Mouse (Mus musculus) liver, embryonic 16.5 days (tissue): ENCODE data around the gene Nab1. TPM values are rescaled to one million over a fixed set of nuclear protein-coding genes. Genes with fewer than 3 reads are reported as not detected.

ENCODE experiments used
- ATAC-seq: fragments of 200-750 bp; cut with Nextera tagmentation; 2 replicates; pipeline ENCODE4 v1.8.0; 2017; ENCODE audit warnings: low read depth, mild to moderate bottlenecking, moderate number of reproducible peaks, moderate library complexity
- H3K27ac ChIP-seq: fragments of 300-500 bp; sonication (generic); 2 replicates; pipeline ENCODE4 v1.5.1; 2014; ENCODE audit warnings: mild to moderate bottlenecking, low read length
- H3K27me3 ChIP-seq: fragments of 300-500 bp; sonication (generic); 2 replicates; pipeline ENCODE4 v1.6.1; 2014; ENCODE audit warnings: low read depth, low read length, mixed read lengths; ENCODE audit not compliant: control insufficient read depth, insufficient read depth
- H3K36me3 ChIP-seq: fragments of 300-500 bp; sonication (generic); 2 replicates; pipeline ENCODE4 v1.6.1; 2014; ENCODE audit warnings: mild to moderate bottlenecking; ENCODE audit not compliant: control insufficient read depth, insufficient read depth
- H3K4me1 ChIP-seq: fragments of 300-500 bp; sonication (generic); 2 replicates; pipeline ENCODE4 v1.6.1; 2014; ENCODE audit warnings: low read depth, low read length, mixed read lengths; ENCODE audit not compliant: control insufficient read depth
- H3K4me2 ChIP-seq: fragments of 300-500 bp; sonication (generic); 2 replicates; pipeline ENCODE4 v1.6.1; 2014; ENCODE audit warnings: low read depth, low read length, mixed read lengths
- H3K4me3 ChIP-seq: fragments of 300-500 bp; sonication (generic); 2 replicates; pipeline ENCODE4 v1.5.1; 2014; ENCODE audit warnings: low read depth, mild to moderate bottlenecking, low read length
- H3K9ac ChIP-seq: fragments of 300-500 bp; sonication (generic); 2 replicates; pipeline ENCODE4 v1.6.1; 2014; ENCODE audit warnings: low read depth, low read length
- H3K9me3 ChIP-seq: fragments of 300-500 bp; sonication (generic); replicated peaks from 2 replicates; pipeline ENCODE4 v1.6.1; 2016; ENCODE audit warnings: low read length; ENCODE audit not compliant: control insufficient read depth
- WGBS: fragments of 180-500 bp; shearing (Covaris S2); extraction: QIAGEN DNeasy Blood & Tissue Kit; methylation state at CpG from one replicate; pipeline ENCODE4 v1.1.7; 2014; ENCODE audit not compliant: insufficient replicate concordance; 5-methylcytosine and 5-hydroxymethylcytosine counted together
- polyA plus RNA-seq: library from polyadenylated mRNA; unstranded; fragments of >200 nt; fragmentation: Nextera tagmentation; extraction: Ambion mirVana; gene quantifications from 2 replicates; pipeline ENCODE4 v1.2.1, GENCODE M21; 2015

Nab1 gene
- polyA plus RNA-seq, 1 experiment from 2014 or later = 10.8 TPM

DNA sequence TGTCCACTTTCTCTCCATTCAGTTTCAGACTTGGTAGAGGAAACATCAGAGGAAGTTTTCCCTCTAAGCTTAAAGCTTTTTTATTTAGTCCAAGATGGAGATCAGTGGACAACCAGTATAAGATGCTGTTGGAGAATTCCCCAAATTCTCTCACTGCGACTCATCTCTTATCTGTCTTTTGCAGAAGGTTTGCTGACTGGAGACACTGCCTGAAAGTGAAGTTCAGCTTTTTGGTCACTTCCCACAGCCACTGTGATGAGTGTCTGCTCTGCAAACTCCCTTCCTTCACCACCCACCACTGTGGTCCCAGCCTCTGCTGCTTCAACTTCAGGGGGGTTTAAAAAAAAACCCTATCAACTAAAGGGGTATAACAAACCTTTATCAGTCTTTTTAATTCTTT is 70.4 kb downstream of the Nab1 start:
- H3K27me3 ChIP-seq = no peaks in the 10 kb centered on the region
- H3K4me1 ChIP-seq = no peaks in the 10 kb centered on the region
- no peak overlapping the region for H3K9ac ChIP-seq
- no peak for ATAC-seq
- no peak overlapping the region for H3K4me3 ChIP-seq
- H3K4me2 ChIP-seq = no peak overlapping the region
- 16% methylated on average over 1 of the region's 1 CpGs for WGBS
- H3K27ac ChIP-seq = no peak overlapping the region
- H3K9me3 ChIP-seq = no peaks in the 10 kb centered on the region
- H3K36me3 ChIP-seq = no peaks in the 10 kb centered on the region

DNA sequence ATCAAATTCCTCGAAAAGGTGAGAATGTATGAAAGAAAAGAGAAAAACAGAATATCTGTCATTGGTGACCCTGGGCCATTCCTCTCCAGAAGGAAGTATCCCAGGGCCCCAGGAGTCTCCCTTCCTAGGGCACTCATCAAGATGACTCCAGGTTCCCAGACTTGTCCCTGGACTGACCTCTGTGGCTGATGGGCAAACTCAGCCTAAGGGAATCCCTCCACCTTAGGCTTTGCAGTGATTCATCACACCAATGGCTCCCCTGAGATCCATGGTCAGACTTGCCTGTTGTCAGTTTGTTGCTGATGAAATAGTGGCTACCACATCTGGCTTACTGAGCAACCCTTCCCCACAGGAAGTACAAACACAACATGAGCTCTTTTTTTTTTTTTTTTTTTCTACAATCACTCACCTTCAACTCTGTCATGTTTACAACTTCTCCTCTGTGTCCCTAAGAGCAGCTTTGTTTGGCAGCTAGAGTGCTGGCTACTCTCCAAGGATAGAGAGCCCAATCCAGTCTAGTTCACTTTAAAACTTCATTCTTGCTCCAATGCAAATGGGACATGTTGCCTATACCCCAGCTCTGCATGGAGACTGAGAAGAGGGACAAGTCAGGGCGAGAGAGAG is 72.5 kb downstream of the Nab1 start:
- ATAC-seq = peak; percentile 59
- Histone ChIP-seq H3K4me2 (no peak overlapping the region), H3K4me1 (no peaks in the 10 kb centered on the region), H3K27ac (no peak overlapping the region), H3K9me3 (no peaks in the 10 kb centered on the region), H3K9ac (no peak overlapping the region), H3K36me3 (no peaks in the 10 kb centered on the region), H3K4me3 (no peak overlapping the region), H3K27me3 (no peaks in the 10 kb centered on the region)
- 46% methylated on average over 2 of the region's 2 CpGs for WGBS

DNA sequence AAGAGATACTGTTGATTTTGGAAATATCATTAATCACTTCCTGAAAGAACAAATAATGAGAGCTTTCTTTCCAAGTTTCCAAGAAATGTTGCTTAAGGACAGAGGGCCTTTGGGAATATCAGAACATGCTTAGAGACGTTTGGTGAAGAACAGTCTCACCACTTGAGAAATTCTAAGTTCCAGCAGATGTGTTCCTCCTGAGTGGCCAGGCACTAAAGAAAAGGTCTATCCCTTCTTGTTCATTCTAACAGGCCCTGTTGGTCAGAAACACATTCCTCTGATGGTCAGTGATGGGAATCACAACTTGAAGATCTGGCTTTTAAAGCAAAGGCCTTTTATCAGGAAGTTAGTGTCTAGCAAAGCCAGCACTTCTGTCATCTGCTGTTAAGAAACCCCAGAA is 76.6 kb downstream of the Nab1 start:
- no peaks in the 10 kb centered on the region for H3K27me3 ChIP-seq
- H3K9ac ChIP-seq = no peak overlapping the region
- no peaks in the 10 kb centered on the region for H3K9me3 ChIP-seq
- no peak overlapping the region for H3K27ac ChIP-seq
- ATAC-seq = no peak
- no peaks in the 10 kb centered on the region for H3K36me3 ChIP-seq
- H3K4me3 ChIP-seq = no peak overlapping the region
- H3K4me2 ChIP-seq = no peak overlapping the region
- H3K4me1 ChIP-seq = no peaks in the 10 kb centered on the region
- 56% methylated on average over 1 of the region's 1 CpGs for WGBS

DNA sequence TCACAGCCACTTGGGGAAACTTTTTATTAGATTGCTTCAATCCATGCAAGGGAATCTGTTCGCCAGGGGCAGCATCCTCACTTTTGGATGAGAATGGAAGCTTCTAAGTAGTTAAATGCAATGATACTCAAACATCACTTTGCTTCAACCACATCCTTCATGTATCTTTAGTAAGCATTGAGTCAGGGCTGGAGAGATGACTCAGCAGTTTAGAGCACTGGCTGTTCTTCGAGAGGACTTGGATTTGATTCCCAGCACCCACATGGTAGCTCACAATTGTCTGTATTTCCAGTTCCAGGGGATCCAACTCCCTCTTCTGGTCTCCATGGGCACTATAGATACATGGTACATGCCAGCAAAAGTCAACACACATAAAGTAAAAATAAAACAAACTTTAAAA is 77.4 kb downstream of the Nab1 start:
- Histone ChIP-seq H3K36me3 (no peaks in the 10 kb centered on the region), H3K4me1 (no peaks in the 10 kb centered on the region), H3K4me2 (no peak overlapping the region), H3K27me3 (no peaks in the 10 kb centered on the region), H3K4me3 (no peak overlapping the region), H3K9ac (no peak overlapping the region), H3K27ac (no peak overlapping the region), H3K9me3 (no peaks in the 10 kb centered on the region)
- no peak for ATAC-seq
- WGBS = 47% methylated on average over 2 of the region's 2 CpGs

DNA sequence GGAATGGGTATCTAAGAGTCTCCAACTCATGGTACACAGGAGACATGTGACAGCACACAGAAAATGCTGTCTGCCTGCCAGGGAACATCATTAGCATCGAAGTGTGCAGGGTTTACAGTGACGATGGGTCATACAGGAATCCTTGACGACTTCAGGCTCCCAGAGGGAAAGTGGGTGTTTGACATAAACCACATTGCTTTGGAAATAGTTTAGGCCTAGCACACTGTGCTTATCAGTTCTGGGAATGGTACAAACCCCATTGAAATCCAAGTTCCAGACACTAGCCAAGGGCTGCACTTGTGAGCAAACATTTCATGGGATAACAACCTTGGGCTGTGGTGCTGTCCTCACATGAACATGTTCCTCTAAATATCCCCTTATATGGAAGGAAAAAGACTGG is 78.3 kb downstream of the Nab1 start:
- Histone ChIP-seq H3K4me2 (no peak overlapping the region), H3K9ac (no peak overlapping the region), H3K4me3 (no peak overlapping the region), H3K27ac (no peak overlapping the region), H3K27me3 (no peaks in the 10 kb centered on the region), H3K4me1 (no peaks in the 10 kb centered on the region), H3K36me3 (no peaks in the 10 kb centered on the region), H3K9me3 (no peaks in the 10 kb centered on the region)
- 60% methylated on average over 3 of the region's 3 CpGs for WGBS
- ATAC-seq = no peak

DNA sequence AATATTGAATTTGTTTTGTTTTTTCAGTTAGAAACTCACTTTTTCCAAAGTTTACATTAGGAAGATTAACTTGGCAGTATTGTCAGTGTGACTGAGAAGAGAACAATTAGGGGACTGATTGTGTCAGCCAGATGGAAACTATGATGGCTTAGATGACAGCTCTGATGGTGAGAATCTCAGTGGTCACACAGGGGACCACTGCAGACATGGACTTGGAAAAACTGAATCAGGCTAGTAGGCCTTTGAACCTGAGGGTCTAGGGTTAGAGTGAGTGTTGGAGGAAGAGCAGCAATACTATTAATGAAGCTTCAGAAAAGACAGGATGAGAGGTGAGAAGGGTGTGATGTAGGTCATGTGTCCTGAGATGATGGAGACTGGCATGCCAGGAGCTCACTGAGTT is 78.9 kb downstream of the Nab1 start:
- H3K36me3 ChIP-seq = no peaks in the 10 kb centered on the region
- no peak overlapping the region for H3K9ac ChIP-seq
- no peak for ATAC-seq
- H3K4me1 ChIP-seq = no peaks in the 10 kb centered on the region
- H3K27me3 ChIP-seq = no peaks in the 10 kb centered on the region
- no peak overlapping the region for H3K4me2 ChIP-seq
- H3K4me3 ChIP-seq = no peak overlapping the region
- no peak overlapping the region for H3K27ac ChIP-seq
- no peaks in the 10 kb centered on the region for H3K9me3 ChIP-seq

DNA sequence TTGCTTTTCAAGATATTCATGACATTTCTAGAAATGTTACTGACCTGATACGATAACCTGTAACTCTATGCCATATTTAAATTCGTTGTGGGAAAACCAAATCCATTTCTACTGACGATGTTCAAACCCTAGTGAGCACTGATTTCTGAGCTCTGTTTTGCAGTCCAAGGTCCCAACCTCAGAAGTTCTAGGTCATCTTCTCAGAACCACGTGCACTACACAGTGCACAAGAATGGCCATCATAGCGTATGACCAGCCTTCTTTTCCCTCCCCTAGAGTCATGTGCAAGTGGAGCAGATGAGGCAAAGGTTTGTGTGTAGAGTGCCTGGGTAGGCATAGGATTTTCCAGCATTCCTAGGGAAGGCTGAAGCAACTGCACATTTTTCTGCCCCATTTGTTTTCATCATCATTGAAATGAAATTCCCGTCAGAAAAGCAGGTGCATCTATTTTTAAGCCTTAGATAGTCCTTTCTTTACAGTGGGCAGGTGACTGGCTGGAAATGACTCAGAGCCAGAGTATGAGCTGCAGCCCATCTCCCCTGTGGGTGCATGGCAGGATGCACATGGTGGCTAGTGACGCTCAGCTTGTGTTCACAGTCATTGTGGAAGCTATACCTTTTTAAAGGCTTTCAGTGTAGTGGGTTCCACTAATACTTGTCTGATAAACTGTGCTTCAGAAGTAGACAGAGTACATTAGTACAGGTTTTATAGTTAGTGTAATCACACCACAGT is 81.2 kb downstream of the Nab1 start:
- Histone ChIP-seq H3K27ac (no peak overlapping the region), H3K4me1 (no peaks in the 10 kb centered on the region), H3K27me3 (no peaks in the 10 kb centered on the region), H3K9ac (no peak overlapping the region), H3K4me3 (no peak overlapping the region), H3K36me3 (no peaks in the 10 kb centered on the region), H3K9me3 (no peaks in the 10 kb centered on the region), H3K4me2 (no peak overlapping the region)
- 65% methylated on average over 7 of the region's 7 CpGs for WGBS
- ATAC-seq = no peak

Other genes starting within 250 kb of the Nab1 start
- 1.3 and 1.5 TPM in 2 replicates for gene Nemp2, start 130.0 kb upstream of the Nab1 start, polyA plus RNA-seq
- gene Mfsd6, start 226.8 kb upstream of the Nab1 start, polyA plus RNA-seq = 0.49 and 0.61 TPM in 2 replicates